Mouse (Mus musculus): ENCODE measurements around the gene Dok1. TPM values are rescaled to one million over a fixed set of nuclear protein-coding genes. Genes with fewer than 3 reads are reported as not detected.

Gene Dok1
- total RNA-seq (2017), result 22.9 and 39.6 TPM in 2 replicates

DNA sequence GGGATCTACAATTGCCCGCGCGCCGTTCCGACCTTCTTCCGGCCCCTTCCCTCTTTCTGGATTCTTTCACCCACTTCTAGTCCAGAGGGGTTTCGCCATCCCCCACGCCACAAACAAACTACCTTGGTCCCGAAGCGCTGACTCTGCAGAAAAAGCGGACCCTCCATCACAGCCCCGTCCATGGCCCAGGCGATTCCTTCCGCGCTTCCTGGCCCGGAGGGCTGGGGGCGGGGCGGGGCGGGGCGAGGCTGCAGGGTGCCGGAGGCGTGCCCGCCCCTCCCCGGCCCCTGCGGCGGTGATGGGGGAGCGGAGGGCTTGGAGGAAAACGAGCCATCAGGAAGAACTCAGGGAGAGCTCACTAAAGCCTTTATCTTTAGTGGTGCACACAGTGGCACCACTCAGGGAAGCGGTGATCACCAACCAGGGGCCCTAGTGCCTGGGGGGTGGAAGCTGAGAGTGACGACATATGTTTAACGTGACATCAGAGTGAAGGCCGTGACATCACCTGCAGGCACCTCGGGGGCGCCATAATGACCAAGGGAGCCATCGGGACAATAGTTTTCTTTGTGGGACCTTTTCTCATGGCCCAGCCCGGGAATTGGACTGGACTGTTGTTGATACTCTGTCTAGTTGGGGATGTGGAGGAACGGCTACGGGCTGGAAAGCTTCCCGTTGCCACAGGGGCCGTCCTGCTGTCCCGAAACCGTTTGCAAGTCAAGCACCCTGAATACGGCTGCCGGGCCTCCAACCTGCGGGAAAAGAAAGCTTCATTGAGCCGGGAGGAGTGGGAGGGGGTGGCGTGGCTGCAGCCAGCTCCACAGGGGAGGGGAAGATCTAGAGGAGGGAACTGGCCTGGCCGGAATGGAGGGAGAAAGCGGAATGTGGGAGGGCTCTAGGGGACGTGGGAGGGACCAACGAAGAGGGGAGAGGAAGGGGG lies at the start of gene Dok1, which contains the start of gene Loxl3:
Gene Dok1 (minus strand): TSS at position 223 of the 937 bp plus-strand sequence.
Gene Loxl3 (plus strand): TSS at position 925 of the 937 bp plus-strand sequence.
- peak; percentile 68 to 72 for ATAC-seq (replicated peaks in 1 of 2; ENCODE audit: insufficient read depth in 1 of 2, low FRiP score in 2 of 2, low TSS enrichment in 1 of 2, low read depth in 1 of 2, poor library complexity in 2 of 2, severe bottlenecking in 2 of 2)

DNA sequence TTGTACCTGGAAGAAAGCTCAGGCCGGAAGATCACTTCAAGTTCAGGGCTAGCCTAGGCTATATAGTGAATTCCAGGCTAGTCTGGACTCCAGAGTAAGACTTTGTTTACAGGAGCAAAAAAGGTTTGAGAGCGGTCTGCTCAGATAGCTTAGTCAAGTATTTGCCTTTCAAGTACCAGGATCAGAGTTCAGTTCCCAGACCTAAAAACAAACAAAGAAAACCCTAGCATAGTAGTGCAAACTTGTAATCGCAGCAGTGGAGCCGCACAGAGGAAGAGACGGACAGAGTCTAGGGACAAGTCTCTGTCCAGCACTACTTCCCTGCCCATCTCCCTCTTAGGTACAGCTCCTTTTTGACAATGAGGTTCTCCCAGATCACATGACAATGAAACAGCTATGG lies 46.9 kb upstream of the Dok1 start:
- no peak for ATAC-seq (replicated peaks in 1 of 2; ENCODE audit: insufficient read depth in 1 of 2, low FRiP score in 2 of 2, low TSS enrichment in 1 of 2, low read depth in 1 of 2, poor library complexity in 2 of 2, severe bottlenecking in 2 of 2)

DNA sequence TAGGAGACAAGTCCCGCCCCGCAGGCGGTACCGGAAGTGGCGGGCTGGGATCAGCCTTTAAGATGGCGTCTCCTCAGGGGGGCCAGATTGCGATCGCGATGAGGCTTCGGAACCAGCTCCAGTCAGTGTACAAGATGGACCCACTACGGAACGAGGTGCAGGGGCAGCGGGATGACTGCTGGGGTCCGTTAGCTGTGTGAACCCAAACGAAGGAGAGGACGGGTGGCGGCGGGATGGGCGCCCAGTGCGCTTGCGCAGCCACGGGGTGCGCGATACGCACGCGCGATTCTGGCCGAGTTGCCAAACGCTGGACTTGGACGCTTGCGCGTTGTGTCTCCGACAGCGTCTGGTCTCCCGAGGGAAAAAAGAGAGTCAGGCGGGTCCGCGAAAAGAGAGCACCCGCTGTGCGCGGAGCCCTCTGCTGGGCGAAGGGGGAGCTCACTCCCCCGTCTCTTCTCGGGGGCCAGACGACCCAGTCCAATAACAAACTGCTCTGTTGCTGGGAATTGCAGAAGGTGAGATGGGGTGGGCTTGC lies 45.1 kb upstream of the Dok1 start:
- peak; percentile 89 to 94 for ATAC-seq (replicated peaks in 1 of 2; ENCODE audit: insufficient read depth in 1 of 2, low FRiP score in 2 of 2, low TSS enrichment in 1 of 2, low read depth in 1 of 2, poor library complexity in 2 of 2, severe bottlenecking in 2 of 2)

DNA sequence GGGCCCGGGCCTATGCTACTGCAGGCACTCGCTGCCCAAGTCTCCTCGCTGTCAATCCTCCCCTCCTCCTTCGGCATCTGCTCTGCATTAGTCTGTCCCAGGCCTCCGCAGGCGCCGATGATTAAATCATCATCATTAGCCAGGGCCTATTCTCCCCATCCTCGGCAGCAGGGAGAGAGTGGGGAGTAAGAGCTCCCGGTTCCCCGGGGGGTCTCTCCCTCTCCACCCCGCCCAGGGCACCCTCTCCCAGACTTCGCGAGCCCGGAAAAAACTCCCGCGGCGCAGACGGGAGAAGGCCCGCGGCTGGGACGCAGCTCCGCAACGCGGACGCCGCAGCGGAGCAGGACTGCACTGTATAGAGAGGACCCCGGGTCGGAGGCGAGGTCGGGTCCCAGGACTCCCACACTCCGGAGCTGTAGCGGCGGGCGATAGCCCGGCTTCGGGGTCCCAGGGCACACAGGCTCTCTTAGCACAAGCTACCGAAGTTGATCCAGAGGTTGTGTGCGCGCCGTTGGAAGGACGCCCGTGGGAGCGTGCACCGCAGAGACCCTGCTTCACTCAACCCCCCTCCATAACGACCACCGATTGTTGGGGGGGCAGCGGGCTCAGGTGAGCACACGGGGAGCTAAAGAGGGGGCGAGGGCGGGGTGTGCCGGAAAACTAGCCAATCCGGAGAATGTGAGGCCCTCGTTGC lies 44.5 kb upstream of the Dok1 start, which contains the start of gene Pcgf1:
Gene Pcgf1 (plus strand): TSS at position 240 of the 694 bp plus-strand sequence.
- ATAC-seq (replicated peaks in 1 of 2; ENCODE audit: insufficient read depth in 1 of 2, low FRiP score in 2 of 2, low TSS enrichment in 1 of 2, low read depth in 1 of 2, poor library complexity in 2 of 2, severe bottlenecking in 2 of 2), result peak; percentile 4 to 30; a peak in 3 of 4 replicates

DNA sequence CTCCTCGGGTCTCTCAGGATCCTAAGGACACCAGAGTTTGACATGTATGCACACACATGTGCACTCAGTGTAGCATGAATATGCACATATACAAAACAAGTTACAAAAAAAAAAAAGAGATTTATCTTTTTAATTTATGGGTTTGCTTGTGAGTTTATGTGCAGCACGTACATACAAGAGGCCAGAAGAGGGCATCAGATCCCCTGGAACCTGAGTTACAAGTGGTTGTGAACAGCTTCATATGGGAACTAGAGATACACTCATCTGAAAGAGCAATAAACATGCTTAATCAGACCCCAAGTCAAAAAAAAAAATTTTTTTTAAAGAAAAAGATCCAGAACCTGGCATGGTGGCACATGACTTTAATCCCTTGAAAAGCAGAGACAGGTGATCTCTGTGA lies 41.7 kb upstream of the Dok1 start:
- no peak for ATAC-seq (replicated peaks in 1 of 2; ENCODE audit: insufficient read depth in 1 of 2, low FRiP score in 2 of 2, low TSS enrichment in 1 of 2, low read depth in 1 of 2, poor library complexity in 2 of 2, severe bottlenecking in 2 of 2)

DNA sequence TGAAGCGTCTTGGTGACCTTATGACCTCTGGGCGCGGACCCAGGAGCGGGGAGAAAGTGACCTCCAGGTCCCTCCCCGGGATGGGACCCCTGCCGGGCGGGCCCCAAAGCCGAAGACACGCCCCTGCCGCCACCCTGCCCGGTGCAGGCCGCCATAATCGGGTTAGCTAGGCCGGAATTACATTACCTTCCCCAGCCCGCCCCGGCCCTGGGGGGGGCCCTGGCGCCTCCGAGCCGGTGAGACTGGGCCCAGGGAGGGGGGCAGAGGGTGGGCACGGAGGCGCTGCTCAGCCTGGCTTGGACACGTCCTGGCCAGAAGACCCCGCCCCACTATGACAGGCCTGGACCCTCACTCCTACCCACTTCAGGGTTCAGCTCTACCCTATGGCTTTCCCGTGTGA lies 37.9 kb upstream of the Dok1 start:
- no peak for ATAC-seq (replicated peaks in 1 of 2; ENCODE audit: insufficient read depth in 1 of 2, low FRiP score in 2 of 2, low TSS enrichment in 1 of 2, low read depth in 1 of 2, poor library complexity in 2 of 2, severe bottlenecking in 2 of 2)

DNA sequence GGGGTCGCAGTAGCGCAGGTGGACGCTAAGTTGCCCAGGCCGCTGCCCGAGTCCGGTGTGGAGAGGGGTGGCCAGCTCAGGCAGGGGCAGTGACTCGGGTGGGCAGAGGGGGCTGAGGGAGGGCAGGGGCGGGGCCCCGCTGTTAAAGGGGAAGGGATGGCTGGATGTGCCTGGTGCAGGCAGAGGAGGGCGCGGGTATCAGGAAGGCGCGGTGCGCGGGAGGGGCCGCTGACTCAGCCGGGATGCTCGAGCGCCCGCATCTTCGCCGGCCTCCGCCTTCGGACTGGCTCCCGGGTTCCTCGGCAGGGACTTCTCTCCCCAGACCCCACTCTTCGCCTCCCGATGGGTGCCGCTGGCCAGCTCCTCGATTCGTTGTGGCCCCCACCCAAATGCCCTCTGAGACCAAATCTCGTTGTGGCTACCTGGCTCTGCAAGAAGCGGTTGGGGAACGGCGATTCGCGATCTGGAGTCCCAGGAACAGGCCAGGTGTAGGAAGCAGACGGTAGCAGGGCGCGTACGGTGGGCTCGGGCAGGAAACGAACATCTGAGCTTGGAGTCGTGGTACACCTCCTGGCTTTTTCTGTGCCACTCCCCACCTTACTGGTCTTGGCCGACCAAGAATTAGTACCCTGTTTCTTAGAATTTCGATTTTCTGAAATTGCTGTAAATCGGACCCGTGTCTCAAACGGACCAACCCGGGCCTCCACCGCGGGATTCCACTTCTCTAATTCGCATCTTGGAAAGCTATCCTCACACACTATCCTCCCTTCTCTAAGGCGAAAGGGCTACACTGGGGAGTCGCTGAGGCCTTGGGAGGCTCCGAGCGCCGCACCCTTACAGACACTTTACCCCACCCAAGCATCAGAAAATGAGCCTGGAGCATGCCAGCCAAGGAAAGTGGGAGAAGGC lies 37.3 kb upstream of the Dok1 start:
- no peak for ATAC-seq (replicated peaks in 1 of 2; ENCODE audit: insufficient read depth in 1 of 2, low FRiP score in 2 of 2, low TSS enrichment in 1 of 2, low read depth in 1 of 2, poor library complexity in 2 of 2, severe bottlenecking in 2 of 2)

DNA sequence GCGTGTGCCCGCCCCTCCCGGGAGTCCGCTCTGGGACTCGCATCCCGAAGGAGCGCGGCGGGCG lies 36.8 kb upstream of the Dok1 start, which contains the start of gene Tlx2:
Gene Tlx2 (minus strand): TSS at position 47 of the 64 bp plus-strand sequence.
- no peak for ATAC-seq (replicated peaks in 1 of 2; ENCODE audit: insufficient read depth in 1 of 2, low FRiP score in 2 of 2, low TSS enrichment in 1 of 2, low read depth in 1 of 2, poor library complexity in 2 of 2, severe bottlenecking in 2 of 2)

DNA sequence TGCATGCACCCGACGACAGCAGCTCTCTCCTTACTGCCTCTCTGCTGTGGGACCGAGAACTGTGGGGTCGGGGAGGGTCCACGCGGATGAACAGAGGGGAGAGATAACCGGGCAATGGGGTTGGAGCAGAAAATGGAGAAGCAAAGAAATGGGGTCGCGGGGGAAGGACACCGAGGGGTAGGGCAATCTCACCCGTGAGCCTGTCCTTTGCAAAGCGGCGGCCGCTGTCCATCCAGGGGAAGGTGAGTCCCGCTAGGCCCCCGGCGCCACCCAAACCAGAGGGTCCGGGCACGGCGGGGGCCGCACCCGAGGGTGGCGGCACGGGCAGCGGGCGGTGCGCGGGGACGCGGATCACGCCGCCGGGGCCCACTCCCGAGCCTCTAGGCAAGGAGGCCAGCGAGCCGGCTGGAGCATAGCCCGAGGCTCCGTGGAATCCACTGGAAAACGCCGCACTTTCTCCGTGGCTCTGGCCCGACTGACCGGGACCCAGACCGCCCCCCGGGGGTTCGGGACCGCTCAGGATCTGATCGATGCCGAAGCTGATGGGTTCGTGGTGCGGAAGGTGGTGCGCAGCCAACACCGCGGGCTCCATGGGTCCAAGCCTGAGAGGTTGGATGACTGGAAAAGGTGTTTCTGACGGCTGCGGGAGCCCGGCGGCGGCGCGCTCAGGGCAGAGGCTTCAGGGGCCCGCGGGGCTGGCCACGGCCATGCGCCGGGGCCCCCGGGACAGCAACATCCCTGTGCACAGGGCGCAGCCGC lies 36.4 kb upstream of the Dok1 start:
- ATAC-seq (replicated peaks in 1 of 2; ENCODE audit: insufficient read depth in 1 of 2, low FRiP score in 2 of 2, low TSS enrichment in 1 of 2, low read depth in 1 of 2, poor library complexity in 2 of 2, severe bottlenecking in 2 of 2), result no peak

DNA sequence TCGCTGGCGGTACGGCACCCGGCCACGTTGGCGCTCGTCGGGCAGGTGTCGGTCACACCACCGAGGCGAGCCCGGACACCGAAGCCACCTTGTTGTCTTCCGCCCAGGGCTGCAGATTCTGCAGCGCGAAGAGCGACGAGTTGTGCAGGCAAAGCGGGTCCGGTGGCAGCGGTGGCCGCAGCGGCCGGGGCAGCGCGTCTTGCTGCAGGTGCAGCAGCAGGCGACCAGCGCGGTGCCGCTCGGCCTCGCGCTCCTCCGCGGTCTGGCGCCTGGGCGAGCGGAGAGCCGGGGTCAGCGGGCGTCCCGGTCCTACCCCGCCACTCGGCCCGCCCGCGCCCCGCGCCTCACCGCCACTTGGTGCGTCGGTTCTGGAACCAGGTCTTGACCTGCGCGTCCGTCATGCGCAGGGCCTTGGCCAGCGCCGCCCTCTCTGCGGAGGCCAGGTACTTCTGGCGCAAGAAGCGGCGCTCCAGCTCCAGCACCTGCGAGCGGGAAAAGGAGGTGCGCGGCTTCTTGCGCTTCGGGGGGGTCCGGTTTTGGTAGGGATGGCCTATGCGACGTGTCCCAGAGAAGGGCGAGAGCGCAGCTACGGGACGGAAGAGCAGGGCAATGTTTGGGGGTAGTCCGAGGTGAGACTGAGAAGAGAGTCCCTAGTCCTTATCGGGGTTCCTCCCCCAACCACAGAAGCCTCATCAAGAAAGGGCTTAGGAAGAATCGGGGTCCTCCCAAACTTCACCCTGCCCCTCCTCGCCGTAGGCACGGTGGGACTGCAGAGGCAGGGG lies 35.6 kb upstream of the Dok1 start:
- ATAC-seq (replicated peaks in 1 of 2; ENCODE audit: insufficient read depth in 1 of 2, low FRiP score in 2 of 2, low TSS enrichment in 1 of 2, low read depth in 1 of 2, poor library complexity in 2 of 2, severe bottlenecking in 2 of 2), result no peak

DNA sequence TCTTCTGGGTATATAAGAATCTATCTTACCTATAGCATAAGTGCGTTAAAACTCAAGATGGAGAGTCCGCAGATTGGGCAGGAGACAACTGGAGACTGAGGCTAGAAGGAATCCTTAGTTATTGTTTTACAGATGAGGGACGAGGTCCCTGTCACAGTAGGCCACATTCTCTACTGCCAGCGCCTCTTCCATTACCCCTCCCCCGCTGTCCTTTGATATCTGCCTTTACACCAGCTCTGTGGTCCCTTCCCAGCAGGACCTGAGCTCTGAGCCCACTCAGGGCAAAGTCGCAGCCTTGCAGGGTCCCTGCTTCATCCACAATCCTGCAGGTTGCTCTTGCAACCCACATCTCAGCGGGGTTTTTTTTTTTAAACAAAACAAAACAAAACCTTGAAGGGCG lies 35.0 kb upstream of the Dok1 start:
- ATAC-seq (replicated peaks in 1 of 2; ENCODE audit: insufficient read depth in 1 of 2, low FRiP score in 2 of 2, low TSS enrichment in 1 of 2, low read depth in 1 of 2, poor library complexity in 2 of 2, severe bottlenecking in 2 of 2), result no peak

DNA sequence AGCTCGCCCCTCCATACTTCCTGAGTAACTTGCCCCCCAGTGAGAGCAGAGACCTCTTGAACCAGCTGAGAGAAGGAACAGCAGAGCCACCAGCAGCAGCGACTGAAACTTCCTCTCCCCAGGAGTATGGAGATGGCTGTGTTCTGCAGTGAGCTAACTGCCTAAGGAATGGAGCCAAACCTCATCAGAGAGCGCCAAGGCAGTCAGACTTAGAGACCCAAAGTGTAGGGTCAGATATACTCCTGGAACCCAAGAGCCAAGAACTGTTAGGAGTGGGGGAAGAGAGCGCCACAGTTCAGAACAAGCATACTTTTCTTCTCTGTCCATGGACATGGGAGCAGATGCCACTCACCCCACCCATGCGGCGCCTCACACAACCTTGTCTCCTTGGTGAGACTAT lies 33.2 kb upstream of the Dok1 start:
- ATAC-seq (replicated peaks in 1 of 2; ENCODE audit: insufficient read depth in 1 of 2, low FRiP score in 2 of 2, low TSS enrichment in 1 of 2, low read depth in 1 of 2, poor library complexity in 2 of 2, severe bottlenecking in 2 of 2), result no peak

DNA sequence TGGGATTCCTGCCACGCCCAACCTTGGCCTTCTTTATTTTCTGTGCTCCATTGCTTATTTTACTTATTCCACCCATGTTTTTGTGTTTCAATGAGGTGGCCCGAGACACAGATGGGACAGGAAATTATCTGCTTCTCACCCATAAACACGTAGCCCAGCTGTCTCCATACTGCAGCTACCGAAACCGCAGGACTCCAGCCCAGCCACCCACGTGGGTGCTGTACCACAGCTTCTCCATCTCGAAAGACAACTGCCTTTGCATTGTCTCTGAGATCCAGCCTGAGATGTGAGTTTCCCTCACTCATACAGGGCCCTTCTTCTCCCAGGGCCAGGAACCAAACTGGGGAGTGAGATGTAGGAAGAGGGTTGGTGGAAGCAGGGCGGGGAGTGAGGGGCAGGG lies 32.7 kb upstream of the Dok1 start:
- no peak for ATAC-seq (replicated peaks in 1 of 2; ENCODE audit: insufficient read depth in 1 of 2, low FRiP score in 2 of 2, low TSS enrichment in 1 of 2, low read depth in 1 of 2, poor library complexity in 2 of 2, severe bottlenecking in 2 of 2)

DNA sequence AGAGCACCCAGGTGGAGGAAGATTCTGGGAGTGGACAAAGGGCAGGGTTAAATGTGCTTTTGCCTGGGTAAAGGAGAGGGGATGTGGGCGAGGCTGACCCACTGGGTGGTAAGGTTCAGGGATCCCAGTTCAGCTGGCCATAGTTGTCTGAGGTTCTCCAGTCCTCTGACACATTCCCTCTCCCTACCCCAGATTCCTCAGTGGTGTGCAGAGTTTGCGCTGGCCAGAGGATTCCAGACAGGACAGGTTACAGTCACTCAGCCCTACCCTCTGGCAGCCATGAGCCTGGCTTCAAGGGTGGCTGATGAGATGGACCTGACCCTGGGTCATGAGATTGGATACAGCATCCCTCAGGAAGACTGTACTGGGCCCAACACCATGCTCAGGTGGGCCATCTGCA lies 25.5 kb upstream of the Dok1 start:
- no peak for ATAC-seq (replicated peaks in 1 of 2; ENCODE audit: insufficient read depth in 1 of 2, low FRiP score in 2 of 2, low TSS enrichment in 1 of 2, low read depth in 1 of 2, poor library complexity in 2 of 2, severe bottlenecking in 2 of 2)

DNA sequence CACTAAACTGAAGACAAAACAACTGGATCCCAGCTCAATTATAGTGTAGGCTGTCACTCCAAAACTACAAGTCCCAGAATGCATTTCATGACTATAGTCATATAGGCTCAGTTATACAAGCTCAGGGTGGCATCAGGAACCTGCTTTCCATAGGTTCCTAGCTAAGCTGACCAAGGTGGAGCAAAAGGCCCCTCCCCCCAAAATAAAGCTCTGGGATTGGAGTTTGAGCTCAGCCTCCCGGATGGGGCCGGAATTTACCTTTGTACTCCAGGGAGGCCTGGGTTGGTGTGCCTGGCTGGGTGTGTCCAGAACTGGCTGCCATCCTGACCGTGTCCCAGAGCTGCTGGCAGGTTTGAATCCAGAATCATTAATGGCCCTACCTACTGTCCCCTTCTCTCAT lies 24.5 kb upstream of the Dok1 start, which contains the start of gene Dqx1:
Gene Dqx1 (plus strand): TSS at position 55 of the 400 bp plus-strand sequence.
- ATAC-seq (replicated peaks in 1 of 2; ENCODE audit: insufficient read depth in 1 of 2, low FRiP score in 2 of 2, low TSS enrichment in 1 of 2, low read depth in 1 of 2, poor library complexity in 2 of 2, severe bottlenecking in 2 of 2), result no peak

DNA sequence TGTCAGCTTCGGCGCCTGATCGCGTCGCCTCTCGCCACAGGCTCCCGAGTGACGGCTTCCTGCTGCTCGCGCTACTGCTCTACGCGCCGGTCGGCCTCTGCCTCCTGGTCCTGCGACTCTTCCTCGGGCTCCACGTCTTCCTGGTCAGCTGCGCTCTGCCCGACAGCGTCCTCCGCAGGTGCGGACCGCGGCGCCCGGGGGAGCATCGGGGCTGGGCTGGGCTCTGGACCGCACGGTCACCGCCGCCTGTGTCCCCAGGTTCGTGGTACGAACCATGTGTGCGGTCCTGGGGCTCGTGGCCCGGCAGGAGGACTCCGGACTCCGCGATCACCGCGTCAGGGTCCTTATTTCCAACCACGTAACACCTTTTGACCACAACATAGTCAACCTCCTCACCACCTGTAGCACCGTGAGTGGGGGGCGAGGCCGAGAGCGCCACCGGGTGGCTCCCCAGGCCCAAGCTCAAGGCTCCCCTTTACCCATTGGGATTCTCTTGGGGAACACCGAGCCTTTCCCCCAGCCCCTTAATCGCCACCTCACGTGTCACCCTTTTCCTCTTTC lies 21.7 kb upstream of the Dok1 start, which contains the start of gene Htra2:
Gene Htra2 (minus strand): TSS at position 403 of the 561 bp plus-strand sequence.
- ATAC-seq (replicated peaks in 1 of 2; ENCODE audit: insufficient read depth in 1 of 2, low FRiP score in 2 of 2, low TSS enrichment in 1 of 2, low read depth in 1 of 2, poor library complexity in 2 of 2, severe bottlenecking in 2 of 2), result peak in 1 of 2 experiments; percentile 2; a peak in 1 of 4 replicates

All from hematopoietic stem cell, adult 5-6 weeks (primary cell).